Mouse (Mus musculus) layer of hippocampus, adult 8-10 months (tissue): ENCODE measurements at regions not wholly inside any gene's neighbourhood (a gene's known extent, or its start where the extent isn't known, plus 50 kb on each side); places are given as distances from the start of the nearest gene placed in this dataset.

Experiments used
- DNase-seq, 2 experiments: peaks; one replicate each; pipeline ENCODE4 v3.0.0; 2022; ENCODE audit warnings: low spot score in 2 of 2

DNA sequence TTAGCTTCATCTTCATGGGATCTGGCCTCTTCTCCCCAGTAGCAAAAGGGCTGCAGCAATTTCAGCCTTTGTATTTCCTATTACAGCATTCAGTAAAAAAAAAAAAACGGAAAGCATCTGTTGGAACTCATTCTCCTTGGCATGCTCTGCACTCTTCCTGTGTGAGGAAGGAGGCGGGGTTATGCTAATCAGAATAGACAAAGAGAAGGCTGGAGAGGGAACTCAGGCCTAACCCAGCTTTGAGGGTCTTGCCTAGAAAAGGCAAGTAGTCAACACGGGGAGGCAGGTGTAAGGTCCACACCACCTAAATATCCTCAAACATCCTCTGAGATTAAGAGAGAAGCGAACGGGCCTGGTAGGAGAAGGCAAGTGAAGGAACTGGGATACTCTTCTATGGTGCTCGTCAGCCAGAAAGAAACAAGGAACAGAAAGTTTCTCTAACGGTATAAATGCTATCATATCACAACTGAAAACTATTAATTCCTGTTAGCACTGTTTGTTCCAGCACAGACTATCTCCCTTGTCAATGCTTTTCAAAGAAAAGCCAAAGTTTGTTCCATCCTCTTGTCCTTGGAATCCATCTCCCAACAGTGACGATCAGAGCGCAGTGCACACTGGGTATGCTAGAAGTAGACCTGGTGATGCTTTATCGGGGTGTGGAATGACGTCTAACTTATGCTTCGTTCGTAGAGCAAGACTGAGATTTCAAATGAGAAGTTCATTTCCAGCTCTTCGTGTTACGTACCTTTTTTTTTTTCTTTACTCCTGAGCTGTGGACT lies 98.9 kb downstream of the Kctd12 start:
- DNase-seq, result no peak

DNA sequence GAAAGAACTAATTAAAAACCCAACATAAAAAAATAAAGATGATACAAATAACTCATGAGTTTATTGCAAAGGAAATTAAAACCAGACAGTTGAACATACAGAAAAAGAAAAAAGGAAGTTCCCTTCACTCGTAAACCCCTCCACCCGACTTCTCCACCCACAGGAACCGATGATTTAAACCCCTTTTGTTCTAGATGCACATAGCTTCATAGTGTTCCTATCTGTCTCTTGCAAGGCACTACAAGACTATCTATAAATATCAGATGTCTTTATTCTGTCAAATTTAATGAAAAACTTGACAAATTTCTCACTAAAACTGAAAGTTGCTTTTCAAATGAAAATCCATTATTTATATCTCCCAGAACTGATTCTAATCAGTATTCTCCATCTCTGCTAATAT lies 100.2 kb downstream of the Kctd12 start:
- no peak for DNase-seq

DNA sequence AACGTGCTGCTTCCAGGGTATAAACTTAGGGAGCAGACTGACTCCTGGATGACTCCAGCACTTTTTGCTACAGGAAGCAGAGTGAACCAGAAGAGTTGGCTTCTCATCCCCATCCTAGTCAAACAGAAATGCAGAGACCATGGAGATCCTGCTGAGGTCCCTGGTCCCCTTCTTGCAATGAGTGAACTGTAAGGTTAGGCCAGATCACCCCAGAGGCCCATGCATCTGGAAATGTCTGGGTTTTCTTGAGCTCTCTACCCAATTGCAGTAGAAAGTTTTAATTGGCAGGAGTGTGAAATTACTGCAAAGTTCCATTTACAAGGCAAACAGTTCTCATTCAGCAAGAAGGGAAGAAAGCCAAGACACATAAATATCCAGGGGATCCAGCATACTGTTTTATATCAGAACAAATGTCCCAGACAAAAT lies 101.8 kb downstream of the Kctd12 start:
- DNase-seq, result no peak

DNA sequence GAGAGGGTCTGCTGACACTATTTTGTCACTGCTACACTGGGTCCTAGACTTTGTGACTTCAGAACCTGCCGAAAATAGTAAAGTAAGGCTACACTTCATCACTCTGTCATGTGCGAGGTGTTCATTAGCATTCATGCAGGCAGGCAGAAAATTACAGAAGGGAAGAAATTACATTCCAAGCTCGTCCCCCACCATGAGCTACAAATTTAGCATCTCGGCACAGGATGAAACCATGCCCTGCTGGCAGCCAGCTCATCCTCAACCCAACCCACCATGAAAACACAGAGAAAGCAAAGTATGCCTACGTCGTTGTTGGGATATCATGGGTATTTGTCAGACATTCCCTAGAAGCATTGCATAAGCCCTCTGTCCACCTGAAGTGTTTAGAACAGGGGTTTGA lies 103.9 kb downstream of the Kctd12 start:
- DNase-seq, result no peak

DNA sequence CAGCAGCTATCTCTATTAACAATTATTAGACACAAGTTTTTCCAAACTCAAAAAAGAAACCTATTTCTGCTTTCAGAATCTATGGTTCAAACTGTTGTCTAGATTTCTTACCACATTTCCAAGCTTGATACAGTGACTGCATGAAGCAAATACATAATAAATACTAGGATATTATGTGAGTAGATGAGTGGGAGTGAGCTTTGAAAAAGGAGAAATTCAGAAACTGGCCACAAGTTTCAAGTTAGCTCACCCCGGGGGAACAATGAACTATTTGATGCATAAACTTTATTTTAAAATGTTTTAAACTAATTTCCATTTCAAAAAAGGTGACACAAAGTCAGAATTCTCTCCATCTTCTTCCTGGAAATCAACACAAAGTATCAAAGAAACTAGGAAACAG lies 114.3 kb downstream of the Kctd12 start:
- no peak for DNase-seq

DNA sequence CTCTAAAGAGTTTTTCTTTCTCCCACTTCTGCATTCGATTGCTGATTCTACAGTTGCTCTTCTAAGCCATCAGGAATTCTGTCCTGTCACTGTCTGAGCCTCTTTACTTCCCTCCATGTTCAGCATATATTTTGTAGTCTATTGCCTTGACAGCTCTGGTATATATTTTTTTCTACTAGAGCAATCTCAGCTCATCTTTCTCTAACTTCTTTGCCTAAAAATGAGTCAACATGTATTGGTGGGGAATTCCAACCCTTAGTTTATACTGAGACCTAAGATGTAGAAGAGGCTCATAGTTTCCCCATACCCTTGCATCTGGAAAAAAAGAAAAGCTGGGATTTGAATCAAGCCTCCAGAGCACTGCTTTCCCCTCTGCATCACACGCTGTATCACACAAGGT lies 114.7 kb downstream of the Kctd12 start:
- no peak for DNase-seq

DNA sequence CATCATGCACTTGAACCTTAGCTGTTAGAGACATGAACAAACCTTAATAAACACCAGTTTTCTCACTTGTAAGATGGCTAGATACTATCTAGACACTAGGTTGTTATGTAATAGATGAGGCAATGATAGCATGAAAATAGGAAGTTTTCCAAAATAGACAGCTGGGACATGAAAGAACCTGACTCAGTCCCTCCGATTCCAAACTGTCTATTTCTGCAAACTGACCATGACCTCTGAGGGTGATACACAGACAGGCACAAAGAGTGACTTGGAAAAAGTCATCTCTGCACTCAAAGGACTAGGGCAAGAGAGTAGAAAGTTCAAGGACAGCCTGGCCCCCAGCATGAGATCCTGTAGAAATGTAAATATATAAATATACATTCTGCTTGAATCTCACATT lies 115.9 kb downstream of the Kctd12 start:
- no peak for DNase-seq

DNA sequence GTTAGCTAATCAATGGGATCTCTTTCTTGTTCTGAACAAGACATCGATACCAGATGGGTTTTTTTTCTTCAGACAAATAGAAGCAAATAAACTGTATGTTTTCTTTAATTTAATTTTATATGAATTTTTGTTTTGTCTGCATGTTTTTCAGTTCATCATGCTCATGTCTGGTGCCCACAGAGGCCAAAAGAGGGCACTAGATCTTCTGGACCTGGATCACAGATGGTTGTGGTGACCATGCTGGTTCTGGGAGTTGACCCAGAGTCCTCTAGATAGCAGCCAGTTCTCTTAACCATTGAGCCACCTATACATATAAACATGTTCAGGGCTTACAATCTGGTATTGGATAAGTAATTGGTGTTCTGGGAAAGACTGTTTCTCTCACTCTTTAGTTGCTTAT lies 120.7 kb downstream of the Kctd12 start:
- DNase-seq, result no peak

DNA sequence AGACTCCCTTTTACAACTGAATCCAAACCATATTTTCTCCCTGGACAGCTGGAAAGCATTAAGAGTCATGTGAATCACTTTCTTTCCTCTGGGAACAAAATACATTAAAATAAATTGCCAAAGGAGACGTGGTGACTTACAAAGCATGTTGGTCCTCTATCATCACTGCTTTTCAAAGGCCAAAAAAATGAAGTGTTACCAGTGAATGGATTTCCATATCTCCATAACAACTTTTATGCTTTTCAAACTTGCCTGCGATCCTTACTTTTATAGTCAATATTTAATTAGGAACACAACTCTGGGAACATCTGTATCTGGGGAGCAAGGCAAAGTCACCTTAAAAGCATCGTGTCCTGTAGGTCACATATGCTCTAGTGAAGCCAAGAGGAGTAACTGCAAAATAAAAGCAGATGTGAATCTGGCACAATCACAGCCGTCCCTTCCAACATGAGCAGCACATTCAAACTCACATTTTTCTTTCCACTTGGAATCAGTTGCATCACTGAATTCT lies 123.0 kb downstream of the Kctd12 start:
- DNase-seq, result no peak

DNA sequence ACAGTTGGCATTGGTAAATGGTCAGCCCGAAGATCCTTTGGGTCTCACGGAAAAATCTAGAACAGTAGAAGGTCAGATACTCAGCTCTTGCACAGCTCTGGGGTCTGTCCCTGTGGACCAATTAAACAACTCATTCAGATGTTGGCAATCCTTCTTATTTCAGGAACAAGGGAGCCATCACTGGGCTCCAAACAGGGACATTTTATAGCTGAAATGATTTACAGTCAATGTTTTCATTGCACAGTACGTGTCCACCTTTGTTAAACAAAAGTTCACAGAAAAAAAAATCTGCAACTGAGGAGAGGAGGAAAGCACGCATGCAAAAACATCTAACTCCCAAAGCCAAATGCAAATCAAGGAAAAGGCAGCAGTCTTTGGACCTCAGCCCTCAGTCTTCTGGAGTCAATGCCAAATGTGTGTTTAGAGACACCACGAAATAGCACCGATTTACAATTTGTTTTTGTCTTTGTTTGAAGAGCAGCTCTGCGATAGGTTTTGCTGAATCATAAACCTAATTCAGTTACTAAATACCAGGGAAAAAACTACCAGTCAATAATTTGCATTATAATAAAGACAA lies 127.1 kb downstream of the Kctd12 start:
- no peak for DNase-seq

DNA sequence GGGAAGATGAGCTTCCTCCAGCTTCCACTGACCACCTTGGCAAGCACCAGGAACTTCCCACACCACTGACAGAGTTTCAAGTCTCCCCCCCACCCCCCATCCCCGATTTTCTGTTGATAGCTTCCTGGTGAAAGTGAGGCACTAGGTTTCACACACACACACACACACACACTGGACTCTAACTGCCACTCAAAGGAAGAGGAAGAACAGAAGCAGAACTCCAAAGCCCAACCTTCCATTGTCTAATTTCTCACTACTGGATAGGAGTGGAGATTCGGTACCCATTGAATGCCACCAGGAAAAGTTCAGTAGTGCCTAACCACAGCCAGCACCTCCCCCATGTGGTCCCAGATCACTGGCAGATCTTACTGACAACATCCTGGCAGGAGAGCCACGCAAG lies 138.7 kb downstream of the Kctd12 start:
- DNase-seq, result no peak

DNA sequence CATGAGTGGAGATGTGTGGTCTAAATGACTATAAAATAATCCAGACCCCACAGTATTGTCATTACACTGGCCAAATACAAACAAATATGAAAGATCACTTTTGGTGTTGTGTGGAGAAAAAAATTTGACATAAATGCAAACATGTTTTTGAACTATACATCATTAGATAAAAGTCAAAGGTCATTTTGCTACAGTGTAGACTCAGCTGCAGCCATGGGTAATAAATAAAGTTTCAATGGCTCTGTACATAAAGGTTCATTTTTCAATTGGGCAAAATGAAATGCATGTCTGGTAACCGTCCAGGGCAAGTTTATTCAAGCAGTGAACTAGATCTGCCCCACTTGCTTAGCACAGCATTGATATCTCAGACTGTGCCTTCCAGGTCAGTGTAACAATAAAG lies 144.8 kb downstream of the Kctd12 start:
- DNase-seq, result no peak

DNA sequence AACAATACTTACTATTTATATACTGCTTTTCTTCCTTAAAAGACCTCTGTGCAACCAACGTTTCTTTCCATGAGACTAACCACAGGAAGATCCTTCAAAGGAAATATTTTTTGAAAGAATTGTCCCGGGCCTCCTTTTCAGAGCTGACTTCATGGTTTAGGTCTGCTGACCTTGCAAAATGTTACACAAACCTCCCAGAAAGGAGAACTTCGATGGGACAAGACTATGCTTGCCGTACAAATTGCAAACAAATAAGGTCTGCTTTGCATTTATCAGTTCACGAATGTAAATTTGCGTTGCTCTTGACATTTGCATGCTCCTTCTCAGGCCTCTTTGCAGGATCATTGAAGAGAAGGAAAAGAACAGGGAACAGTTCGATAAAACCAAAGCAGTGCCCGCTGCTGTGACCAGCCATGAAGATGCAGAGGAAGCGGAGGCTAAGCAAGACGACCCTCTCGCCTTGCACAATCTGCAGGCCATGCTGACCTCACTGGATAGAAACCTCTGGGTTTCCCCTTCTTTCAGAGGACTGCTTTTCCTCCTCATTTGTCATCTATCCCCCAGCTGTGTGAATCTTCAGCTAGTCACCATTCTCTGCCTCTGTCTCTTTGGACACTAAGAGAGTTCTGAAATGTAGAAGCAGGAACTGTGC lies 147.2 kb downstream of the Kctd12 start:
- DNase-seq, result no peak

DNA sequence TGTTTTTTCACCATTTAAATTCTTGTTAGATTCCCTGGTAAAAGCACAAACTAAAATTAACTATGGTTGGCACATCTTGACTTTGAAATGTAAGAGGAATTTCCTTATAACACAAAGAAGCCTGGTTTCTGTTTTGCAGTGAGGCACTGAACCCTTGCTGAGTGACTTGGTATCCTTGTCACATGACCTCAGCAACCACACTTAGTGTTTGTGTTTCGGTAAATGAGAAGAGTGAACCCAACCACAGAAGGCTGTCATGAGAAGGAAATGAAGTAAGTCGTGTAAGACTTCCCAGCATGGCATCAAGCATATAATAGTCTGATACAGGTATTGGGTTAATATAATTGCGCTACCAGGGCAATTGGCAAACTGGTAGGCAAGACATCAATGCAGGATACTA lies 154.0 kb downstream of the Kctd12 start:
- DNase-seq, result no peak

DNA sequence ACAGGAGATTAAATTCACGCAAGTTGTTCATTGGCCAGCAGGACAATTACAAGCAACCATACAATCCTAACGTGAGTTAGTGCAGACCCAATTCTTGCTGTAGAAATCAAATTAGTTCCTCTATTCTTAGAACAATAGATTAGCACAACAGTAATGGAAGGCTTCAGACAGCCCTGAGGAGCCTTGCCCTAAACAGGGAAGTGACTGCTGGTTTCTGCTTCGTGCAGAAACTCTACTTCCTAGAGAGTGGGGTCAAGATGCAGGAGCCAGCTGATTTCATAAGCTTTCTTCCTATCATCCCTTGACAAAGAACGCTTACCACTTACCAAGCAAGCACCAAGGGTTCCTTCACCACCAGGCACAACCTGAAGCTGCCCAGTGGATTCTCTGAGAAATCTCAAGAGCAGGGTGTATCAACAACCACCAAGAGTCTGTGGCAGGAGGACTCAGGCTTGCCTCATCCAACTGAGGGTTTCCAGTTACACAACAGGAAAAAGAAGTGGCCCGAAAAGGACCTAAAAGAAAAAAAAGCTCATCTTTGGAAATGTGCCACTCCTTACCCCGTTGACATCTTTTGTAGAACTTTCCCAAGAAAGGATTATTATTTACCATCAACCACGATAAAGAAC lies 154.6 kb downstream of the Kctd12 start:
- no peak for DNase-seq

DNA sequence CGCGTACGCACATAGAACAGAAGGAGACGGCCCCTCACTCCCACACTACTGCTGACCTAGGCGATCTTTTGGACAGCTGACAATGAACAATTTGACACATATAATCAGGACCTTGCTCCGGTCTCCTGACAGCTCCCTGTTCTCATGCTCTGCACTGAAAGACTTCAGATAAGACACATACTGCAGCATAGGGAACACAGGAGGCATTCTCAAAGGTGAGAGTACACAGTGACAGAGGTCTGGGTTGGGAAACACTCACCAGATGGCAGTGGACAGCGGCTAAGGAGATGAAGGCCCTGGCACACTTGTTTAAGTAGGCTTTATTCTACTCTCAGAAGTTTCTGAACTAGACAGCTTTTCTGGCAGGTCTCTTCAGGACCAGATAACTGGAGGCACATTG lies 156.9 kb downstream of the Kctd12 start:
- DNase-seq, result no peak

DNA sequence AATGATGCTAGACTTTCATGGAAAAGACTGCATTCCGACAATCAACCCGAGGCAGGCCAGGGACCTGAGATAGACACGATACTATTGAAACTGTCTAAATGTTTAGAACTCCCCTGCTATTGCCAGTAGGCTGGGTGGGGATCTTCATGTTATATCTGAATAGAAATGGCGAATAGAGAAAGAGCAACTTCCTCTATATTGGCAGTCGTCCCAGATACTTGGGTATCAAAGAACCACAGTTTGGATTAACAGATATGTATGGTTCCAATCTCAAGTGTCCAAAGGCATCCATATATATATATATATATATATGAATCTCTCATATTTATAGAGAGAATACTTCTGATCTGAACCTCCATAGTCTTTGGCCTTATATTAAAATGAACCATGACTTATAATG lies 161.8 kb downstream of the Kctd12 start:
- no peak for DNase-seq

DNA sequence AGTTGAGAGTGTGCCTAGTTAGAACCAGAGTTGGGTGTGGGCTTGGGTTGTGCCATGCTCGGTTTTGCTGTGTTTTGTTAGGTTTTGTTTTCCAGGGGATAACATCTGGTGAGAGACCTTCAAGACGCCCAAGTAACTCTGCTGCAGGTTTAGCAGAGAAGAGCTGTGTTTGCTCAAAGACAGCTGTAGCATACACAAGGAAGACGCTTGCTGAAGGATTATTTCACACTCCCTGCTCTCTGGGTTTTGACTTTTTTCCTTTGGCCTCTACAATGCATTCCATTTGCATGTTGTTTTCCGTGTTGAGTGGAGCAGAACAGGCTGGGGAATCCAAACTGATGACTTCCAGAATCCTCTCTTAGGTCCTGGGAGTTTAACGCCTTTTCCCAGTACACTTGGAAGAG lies 170.8 kb downstream of the Kctd12 start:
- no peak for DNase-seq

DNA sequence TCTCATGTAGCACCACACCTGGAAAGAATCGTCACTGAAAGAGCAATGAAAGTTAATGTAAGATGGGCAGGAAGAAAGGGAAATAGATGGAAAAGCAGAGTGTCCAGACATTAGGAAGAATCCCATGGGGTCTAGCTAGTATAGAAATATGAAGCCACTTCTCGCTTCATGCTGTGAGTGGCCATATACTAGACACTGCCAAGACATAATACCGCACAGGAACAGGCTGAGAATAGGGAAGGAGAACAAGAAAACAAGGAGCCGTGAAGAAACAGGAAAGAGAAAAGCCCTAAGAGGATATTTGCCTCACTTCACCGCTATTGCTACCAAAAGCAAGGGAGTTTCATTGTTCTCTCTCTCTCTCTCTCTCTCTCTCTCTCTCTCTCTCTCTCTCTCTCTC lies 171.4 kb downstream of the Kctd12 start:
- DNase-seq, result no peak

DNA sequence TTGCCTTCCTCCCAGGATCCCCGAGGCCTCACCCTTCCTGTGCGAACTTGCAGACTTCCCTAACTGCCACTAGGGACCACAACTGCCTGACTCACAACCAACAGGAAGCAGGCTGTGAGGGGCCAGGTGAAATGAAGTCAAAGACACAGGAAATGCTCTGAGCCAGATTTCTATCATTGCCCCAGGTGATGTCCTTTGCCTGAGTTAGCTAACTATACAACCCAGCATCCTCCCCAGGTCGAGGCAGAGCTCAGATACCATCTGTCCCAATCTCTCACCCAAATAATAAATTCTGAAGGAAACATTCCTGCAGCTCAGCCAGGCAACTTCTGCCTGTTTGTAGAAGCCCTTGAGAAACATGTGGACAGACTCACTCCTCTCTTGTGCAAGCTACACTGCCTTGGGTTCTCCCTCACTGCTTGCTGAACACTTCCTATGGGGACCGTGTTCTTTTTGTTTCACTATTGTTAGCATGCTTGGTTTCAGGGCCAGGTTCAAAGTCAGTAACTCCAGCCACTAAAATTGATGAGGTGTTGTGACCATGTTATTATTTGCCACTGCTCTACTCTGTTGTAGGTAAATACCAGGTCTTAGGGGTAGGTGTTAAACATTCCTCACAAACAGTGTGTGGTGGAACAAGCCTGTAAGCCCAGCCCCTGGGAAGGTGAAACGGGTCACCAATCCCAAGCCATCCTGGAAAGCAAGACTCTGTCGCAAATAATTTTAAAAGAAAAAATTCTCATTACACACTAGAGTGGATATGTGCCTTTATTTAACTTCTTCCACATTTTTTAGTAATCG lies 172.1 kb downstream of the Kctd12 start:
- no peak for DNase-seq
